Mouse (Mus musculus): ENCODE results near the gene Lrp2bp.

- TF ChIP-seq EP300 (IDR thresholded peaks at IDR 0.05; ENCODE audit: insufficient read depth, low read depth, low read length) (no peak), POLR2A (IDR thresholded peaks at IDR 0.05; ENCODE audit: insufficient read depth, low read depth, low read length) (no peak)
Measured at GRCm38 (mm10) chr8:45995576-45995975, 3.5 kb upstream of the Lrp2bp start.

Data from heart, adult 2 months (tissue).